Mouse (Mus musculus) mammary gland, adult 2 months (tissue): ENCODE data around the gene Tor2a. TPM values are rescaled to one million over a fixed set of nuclear protein-coding genes. Genes with fewer than 3 reads are reported as not detected.

Experiments used
- polyA plus RNA-seq: library from polyadenylated mRNA; depleted of rRNA; stranded (reverse); fragments of >200 nt; gene quantifications from 2 replicates; pipeline ENCODE4 v1.2.3, GENCODE M21; 2012; ENCODE audit warnings: low replicate concordance; rRNA removed

The Tor2a gene
- polyA plus RNA-seq = 65.6 and 109 TPM in 2 replicates

DNA sequence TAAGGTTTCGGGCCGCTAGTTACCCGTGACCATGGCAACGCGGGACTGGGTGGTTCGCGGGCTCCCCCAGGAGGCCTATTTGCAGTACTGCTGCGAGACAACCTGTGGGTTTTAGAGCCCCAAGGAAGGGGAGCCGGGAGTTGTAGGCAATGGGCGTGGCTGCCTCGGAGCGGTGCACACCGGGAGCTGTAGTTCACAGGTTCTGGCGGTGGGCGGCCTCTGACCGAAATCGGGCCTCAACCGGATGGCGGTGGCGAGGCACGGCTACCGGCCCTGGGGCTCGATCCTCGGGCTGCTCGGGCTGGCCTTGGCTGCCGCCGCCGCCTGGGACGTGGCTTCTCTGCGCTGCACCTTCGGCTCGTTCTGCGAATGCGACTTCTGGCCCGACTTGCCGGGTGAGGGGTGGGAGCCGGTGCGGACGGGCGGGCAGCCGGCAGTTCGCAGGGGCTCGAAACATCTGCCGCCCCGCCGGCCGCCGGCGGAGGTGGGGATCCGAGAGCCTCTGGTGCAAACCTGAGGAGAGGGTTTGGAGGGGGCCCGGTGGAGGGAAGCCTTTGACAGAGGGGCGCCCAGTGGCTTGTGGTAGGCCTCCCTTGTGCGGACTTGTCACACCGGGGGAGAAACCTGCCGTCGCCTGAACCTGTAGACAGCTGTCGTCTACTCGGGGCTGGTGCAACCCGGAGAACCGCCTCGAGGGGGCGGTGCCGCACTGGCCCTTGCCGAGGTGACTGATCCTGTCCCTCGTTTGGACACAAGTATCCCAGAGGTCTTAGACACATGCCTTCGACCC lies at the start of gene Tor2a:
Tor2a (plus strand) TSS at position 179 of the 790 bp plus-strand sequence.

GRCm38 (mm10) chr2:32712934-32713817 lies 43.9 kb upstream of the Tor2a start, which contains the start of gene Cdk9:
Cdk9 (minus strand) TSS chr2:32713076.

DNA sequence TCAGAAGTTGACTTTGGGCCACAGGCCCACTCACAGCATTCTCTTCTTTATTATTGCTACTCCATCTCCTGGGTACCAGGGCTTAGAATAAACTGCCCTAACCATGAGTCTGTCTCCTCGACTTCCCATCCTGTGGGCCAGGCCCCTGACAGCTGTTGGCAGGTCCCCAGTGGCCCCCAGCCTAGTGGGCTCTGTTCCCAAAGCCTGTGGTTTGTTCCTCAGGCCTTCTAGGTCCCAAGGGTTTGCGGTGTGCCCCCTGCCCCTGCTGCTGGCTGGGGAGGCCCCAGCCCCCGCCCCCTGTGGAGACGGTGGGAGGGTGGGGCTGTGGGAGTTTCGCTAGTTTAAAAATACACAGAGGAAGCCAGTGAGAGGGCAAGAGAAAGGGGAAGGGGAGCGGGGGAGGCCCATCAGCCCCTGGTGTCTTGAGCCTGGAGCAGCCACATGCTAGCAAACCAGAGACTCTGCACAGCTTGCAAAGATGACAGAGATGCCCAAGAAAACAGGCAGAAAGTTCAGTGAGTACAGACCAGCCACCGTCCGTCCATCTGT lies 36.3 kb upstream of the Tor2a start, which contains the start of gene Sh2d3c:
Sh2d3c (plus strand) TSS at position 375 of the 549 bp plus-strand sequence.

DNA sequence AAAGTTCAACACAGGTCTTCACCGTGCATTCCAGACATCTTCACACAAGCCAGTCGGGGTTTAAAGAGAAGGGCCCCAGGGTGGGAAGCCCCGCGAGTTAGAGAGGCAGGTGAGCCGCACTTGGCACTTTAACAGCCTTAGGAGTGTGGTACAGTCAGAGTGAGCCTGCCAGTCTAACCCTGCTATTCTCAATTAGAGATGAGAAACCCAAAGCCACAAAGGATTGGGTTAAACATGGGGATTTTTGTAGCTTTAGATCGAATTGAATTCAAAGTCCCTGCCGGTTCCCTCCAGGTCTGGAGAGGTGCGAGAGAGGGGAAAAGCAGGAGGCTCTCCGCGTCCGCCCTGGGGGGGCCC lies 16.1 kb upstream of the Tor2a start, which contains the start of gene 6330409D20Rik:
6330409D20Rik (minus strand) TSS at position 101 of the 357 bp plus-strand sequence.

DNA sequence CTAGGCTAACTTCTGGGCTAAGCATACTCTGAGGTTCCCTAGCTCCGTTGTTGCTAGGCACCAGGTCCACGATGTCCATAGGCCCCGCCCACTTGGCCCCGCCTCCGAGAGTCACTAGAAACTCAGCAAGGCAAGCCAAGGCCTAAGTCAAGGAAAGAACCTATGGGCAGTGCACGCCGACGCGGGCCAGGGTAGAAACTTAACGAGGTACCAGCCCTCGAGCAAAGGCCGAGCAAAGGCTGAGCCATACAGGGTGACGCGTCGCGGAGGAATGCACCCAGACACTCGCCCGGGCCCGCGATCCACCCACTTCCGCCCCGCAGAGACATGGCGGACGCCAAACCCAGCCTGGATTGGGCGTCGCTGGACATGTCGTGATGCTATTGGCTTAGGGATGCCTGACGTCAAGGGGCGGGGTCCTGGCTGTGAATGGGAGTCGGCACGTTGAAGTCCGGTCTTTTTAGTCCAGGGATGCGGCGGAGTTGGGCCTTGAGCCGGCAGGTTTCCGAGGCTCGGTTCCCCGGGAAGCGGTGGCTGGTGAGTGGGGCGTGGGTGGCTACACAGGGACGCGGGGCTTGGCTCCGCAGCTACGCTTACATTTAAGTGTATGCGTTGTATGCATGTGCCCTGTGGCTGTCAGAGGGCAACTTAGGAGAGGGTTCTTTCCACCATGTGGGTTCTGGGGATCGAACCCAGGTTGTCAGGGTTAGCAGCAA lies 18.5 kb downstream of the Tor2a start, which contains the start of the genes Ttc16 and Ptrh1:
Ttc16 (minus strand) TSS at position 275 of the 716 bp plus-strand sequence.
Ptrh1 (plus strand) TSS at position 428 of the 716 bp plus-strand sequence.

GRCm38 (mm10) chr2:32784048-32784681 lies 27.1 kb downstream of the Tor2a start, which contains the start of gene Cfap157:
Cfap157 (minus strand) TSS chr2:32784428.

Other genes with a start within 250 kb of the Tor2a start
- gene Fam102a, start 221.9 kb upstream of the Tor2a start, polyA plus RNA-seq = 32.3 and 66.9 TPM in 2 replicates
- 127 and 170 TPM in 2 replicates for gene Dpm2, start 186.4 kb upstream of the Tor2a start, polyA plus RNA-seq
- gene Pip5kl1, start 182.4 kb upstream of the Tor2a start, polyA plus RNA-seq = 0.20 TPM in 1 of 2 replicates, not detected in the other
- gene 9430097D07Rik, start 181.6 kb upstream of the Tor2a start, polyA plus RNA-seq = not detected in 2 replicates
- 28.7 and 39.7 TPM in 2 replicates for gene St6galnac4, start 170.1 kb upstream of the Tor2a start, polyA plus RNA-seq
- 69.1 and 77.3 TPM in 2 replicates for gene St6galnac6, start 157.5 kb upstream of the Tor2a start, polyA plus RNA-seq
- 13.3 and 257 TPM in 2 replicates for gene Ak1, start 135.5 kb upstream of the Tor2a start, polyA plus RNA-seq
- 204 and 247 TPM in 2 replicates for gene Eng, start 110.6 kb upstream of the Tor2a start, polyA plus RNA-seq
- 58.6 and 75.4 TPM in 2 replicates for gene Fpgs, start 53.1 kb upstream of the Tor2a start, polyA plus RNA-seq
- 122 and 141 TPM in 2 replicates for gene Cdk9, start 44.2 kb upstream of the Tor2a start, polyA plus RNA-seq
- 70.1 and 122 TPM in 2 replicates for gene Sh2d3c, start 36.2 kb upstream of the Tor2a start, polyA plus RNA-seq
- not detected in 2 replicates for gene 6330409D20Rik, start 16.2 kb upstream of the Tor2a start, polyA plus RNA-seq
- 0.42 and 0.70 TPM in 2 replicates for gene Ttc16, start 18.4 kb downstream of the Tor2a start, polyA plus RNA-seq
- 7.6 and 8.0 TPM in 2 replicates for gene Ptrh1, start 18.6 kb downstream of the Tor2a start, polyA plus RNA-seq
- gene Cfap157, start 27.2 kb downstream of the Tor2a start, polyA plus RNA-seq = not detected in 2 replicates
- 10.2 and 13.6 TPM in 2 replicates for gene Stxbp1, start 90.0 kb downstream of the Tor2a start, polyA plus RNA-seq
- gene Fam129b, start 118.9 kb downstream of the Tor2a start, polyA plus RNA-seq = 49.6 and 59.0 TPM in 2 replicates
- gene Rpl12, start 204.3 kb downstream of the Tor2a start, polyA plus RNA-seq = 293 and 419 TPM in 2 replicates
- gene Lrsam1, start 204.4 kb downstream of the Tor2a start, polyA plus RNA-seq = 18.9 and 26.2 TPM in 2 replicates
- gene Slc2a8, start 224.8 kb downstream of the Tor2a start, polyA plus RNA-seq = 47.6 and 142 TPM in 2 replicates